Mouse (Mus musculus) small intestine, adult 10 weeks (tissue): ENCODE results near the gene Trim45. TPM values are rescaled to one million over a fixed set of nuclear protein-coding genes. Genes with fewer than 3 reads are reported as not detected.

Source experiments
- polyA plus RNA-seq: library from polyadenylated mRNA; stranded (reverse); fragments of 350-450 nt; fragmentation: Illumina TruSeq; extraction: RNeasy Lipid Tissue Mini Kit (QIAGEN cat#74804); gene quantifications from one replicate; pipeline ENCODE4 v1.2.3, GENCODE M21; 2014; ENCODE audit warnings: low replicate concordance

Gene Trim45
- not detected for polyA plus RNA-seq

DNA sequence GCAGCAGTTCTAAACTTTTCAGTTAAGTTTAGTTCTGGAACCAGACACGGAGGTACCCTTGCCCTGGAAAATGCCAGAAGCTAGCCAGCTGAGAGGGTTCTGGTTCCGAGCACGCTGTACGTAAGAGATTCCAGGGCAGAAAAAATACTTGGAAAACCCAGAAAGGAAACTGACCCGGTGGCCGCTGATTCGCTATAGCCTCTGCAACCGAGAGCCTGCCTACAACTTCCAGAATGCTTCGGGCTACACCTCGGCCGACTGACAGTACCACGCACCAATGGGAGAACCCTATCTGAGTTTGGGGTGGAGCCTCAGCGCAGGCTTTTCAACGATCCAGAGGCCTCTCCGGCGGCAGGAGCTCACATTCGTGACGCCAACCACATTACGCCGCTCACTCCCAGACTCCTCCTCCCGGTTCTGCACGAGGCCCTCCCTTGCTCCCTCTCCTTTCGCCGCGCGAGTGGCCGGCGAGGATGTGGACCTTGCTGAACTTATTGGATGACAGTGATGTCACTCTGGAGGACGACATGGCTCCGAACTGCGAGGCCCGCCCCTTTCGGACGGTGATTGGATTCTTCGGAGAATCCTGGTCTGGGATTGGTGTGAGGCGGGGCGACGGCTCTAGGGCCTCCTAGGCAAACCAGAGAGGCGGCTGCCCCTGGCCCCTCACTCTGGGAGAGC, at the start of gene Trim45:
Gene Trim45 (plus strand): TSS at position 378 of the 681 bp plus-strand sequence.

DNA sequence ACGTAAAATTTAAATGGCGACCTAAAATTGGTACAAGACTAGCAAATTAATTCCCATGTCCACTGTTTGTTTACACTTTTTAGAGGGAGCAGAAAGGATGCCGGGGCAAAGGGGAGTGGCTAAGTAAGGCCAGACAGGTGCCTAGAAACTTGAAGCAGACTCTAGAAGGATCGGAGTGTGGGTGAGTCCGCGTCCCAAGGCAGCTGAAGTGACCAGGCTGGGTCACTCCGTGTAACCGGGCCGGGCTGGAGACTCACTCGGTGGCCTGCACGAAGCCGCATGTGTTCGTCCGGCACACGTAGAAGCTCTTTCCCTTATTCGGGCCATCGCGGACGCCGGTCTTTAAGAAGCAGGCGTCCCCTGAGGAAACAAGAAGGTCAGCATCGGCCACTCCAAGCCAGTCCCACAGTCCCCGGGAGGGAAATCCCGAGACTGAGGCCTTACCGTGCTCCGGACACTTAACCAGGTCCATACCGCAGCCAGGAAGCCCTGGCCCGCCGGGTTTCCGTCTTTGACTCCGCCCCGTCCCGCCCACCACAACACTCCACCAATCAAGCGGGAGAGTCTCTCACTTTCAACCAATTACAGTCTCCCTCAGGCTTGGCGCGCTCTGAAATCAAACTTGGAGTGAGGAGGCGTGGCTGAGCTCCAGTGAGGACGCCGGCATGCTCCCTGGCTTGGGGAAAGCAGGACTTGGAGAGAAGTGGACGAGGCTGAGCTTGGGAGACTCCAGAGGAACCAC, 47.3 kb downstream of the Trim45 start, which contains the start of gene Ttf2:
Gene Ttf2 (minus strand): TSS at position 488 of the 742 bp plus-strand sequence.

Other genes with a start within 250 kb of the Trim45 start
- gene Man1a2, start 236.7 kb upstream of the Trim45 start, polyA plus RNA-seq, result 77.0 TPM
- gene Vtcn1, start 96.7 kb upstream of the Trim45 start, polyA plus RNA-seq, result not detected
- 2.5 TPM for gene Ttf2, start 47.5 kb downstream of the Trim45 start, polyA plus RNA-seq
- gene Cd101, start 107.4 kb downstream of the Trim45 start, polyA plus RNA-seq, result 1.3 TPM
- 26.6 TPM for gene Ptgfrn, start 188.1 kb downstream of the Trim45 start, polyA plus RNA-seq